Mouse (Mus musculus): ENCODE data around the gene 9930111J21Rik1.
"Not testable (repeated sequence)": the region's sequence is repeated elsewhere in the genome, so short reads cannot be mapped to it uniquely, and the experiment has no call there.

DNA sequence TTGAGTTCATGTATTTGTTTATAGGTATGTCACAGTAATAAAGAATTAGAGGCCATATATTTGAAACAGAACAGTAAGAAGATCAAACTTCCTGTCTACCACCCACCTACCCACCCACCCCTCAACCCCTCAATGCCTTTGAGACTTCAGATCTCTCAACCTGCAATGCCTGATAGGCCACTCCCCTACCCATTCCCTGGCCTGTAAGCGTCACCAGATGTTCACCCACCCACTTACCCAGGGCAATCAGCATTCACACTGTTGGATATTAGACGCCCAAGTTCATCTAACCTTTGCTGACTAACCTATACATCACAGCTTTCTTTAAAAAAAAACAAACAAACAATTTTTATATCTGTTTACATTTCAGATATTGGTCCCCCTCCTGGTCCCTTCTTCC lies 10.8 kb upstream of the 9930111J21Rik1 start:
- TF ChIP-seq ZC3H11A (IDR thresholded peaks at IDR 0.05; ENCODE audit: borderline replicate concordance, low read depth, low read length); ZNF384 (IDR thresholded peaks at IDR 0.05; ENCODE audit: low read depth, low read length); CHD2 (IDR thresholded peaks at IDR 0.05; ENCODE audit: low read depth, low read length): not testable (repeated sequence)
